Mouse (Mus musculus) frontal cortex, postnatal 14 days (tissue): ENCODE results near the gene Dpm3.

ENCODE experiments used
- DNase-seq, 2 experiments: peaks; one replicate each; pipeline ENCODE4 v3.0.0; 2022; ENCODE audit warnings: low spot score in 2 of 2

The Dpm3 gene

DNA sequence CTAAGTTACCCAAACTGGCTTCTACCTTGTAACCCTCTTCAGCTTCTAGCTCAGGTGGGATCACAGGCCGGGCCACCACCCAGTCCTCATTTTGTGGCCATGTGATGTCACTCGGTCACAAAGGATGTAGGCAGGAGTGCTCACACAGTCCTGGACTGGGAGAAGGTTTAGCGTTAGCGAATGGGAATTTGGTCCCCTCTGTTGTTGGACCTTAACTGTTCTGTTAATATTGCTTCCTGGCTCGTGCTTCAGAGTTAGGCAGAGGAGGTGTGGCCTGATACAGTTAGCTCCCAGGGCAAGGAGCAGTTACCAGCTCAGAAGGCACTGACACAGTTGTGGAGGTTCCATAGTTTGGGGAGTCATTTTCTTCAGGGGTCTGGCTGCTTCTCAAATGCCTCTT is 35.0 kb downstream of the Dpm3 start:
- DNase-seq = no peak

DNA sequence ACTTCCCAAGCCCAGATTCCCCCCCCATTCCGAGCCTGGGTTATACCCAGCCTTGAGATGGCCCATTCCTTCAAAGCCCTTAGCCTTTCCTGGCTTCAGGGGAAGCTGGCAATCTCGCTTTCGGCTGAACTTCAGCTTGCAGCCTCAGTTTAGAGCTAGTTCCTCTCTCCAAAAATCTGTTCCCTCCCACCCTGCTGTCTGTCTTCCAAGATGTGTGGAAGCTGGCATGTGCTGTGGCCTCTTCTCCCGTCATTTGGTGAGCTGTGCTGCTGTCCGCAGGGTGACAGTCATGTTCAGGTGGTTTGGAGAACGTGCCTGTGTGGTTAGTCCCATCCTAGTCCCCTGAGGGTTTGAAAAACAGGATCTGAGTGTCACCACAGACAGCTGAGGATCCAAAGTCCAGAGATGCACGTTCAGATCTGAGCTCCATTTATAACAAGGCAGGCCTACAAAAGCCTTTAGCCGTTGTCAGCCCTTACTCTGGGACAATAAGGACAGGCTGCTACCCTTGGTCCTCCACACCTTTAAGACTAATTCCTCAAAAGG is 36.6 kb downstream of the Dpm3 start:
- DNase-seq = no peak

DNA sequence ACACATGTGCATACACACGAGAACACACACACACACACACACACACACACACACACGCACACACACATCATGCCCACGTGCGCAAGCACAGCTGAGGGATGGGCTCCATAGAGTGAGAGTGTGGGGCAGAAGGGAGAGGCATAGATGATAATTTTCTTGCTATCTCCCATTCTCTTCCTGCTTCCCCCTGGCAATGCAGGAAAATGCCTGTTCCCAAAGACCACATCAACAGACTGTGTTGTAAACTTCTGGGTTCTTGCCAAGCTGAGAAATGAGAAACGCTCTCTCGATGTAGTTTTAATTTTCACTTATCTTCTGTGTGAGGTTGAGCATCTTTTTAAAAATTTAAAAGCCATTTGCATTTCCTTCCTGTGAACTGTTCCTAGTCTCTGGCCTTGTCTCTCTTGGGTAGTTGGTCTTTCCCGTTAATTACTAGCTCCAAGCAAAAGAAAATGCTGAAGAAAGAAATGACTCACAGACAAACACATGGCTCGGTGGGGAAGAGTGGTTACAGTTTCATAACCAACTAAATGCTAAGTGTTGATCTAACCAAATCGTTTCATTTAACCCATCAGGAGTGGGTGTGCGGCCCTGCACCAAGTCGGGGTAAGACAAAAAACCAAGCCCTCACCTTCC is 37.7 kb downstream of the Dpm3 start:
- DNase-seq = no peak

DNA sequence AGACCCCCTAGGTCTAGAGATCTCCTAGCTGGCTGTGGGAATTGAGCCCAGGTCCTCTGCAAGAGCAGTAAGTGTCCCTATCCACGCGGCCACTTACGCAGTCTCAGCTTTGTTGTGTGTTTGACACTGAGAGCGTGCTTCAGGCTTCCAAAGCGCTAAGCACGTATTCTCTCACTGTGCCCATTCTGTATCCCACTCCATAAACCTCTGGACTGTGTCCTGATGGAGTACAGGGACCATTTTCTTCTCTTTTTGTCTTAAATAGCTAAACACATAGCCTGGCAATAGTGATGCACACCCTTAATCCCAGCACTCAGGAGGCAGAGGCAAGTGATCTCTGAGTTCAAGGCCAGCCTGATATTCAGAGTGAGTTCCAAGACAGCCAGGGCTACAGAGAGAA is 39.8 kb downstream of the Dpm3 start:
- DNase-seq = no peak

DNA sequence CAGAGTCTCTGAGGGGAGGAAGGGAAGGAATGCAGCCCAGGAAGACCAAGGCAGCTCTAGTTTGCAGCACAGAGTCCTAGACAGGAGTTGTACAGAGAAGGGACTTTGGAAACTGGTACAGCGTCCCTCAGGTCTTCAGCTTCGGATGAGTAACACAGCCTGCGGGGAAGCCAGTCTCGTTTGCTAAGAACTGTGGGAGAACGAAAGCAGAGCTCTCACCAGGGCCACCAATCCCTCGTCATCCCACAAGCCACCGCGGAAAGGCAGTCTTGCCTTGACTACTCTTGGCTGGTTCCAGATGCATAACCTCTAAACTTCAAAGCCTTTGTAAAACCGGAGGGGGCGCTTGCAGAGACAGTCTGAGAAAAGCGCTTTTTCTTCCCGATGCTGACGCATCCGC is 40.3 kb downstream of the Dpm3 start:
- DNase-seq = peak in 1 of 2 experiments; percentile 17

DNA sequence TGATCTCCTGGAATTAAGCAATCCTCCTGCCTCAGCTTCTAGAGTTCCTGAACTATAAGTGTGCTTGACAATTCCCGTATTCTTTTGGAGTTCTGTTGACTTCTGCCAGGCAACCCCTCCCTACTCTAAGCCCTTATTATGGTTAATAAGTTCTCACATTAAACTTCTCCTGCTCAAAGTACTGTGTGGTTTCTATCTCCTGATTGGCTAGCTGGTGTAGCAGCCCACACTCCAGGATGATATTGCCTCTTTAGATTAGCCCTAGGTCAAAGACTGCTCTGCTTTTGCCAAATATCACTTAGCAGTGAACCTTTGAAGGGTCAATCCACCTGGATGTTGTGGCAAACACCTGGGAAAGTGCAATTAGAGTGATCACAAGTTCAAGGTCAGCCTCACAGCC is 40.9 kb downstream of the Dpm3 start:
- DNase-seq = no peak

DNA sequence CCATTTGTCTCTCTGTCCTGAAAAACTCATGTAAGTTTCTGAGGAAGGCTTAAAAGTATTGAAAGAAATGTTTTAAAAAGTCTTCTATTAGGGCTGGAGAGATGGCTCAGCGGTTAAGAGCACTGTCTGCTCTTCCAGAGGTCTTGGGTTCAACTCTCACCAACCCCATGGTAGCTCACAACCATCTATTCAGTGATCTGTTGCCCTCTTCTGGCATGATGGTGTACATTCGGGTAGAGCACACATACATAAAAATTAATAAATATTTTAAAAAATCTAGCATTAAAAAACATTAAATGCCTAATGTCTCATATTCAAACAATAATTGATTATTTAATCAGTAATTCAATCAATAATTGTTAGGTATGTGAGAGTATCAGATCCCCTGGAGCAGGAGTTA is 41.4 kb downstream of the Dpm3 start:
- DNase-seq = no peak

DNA sequence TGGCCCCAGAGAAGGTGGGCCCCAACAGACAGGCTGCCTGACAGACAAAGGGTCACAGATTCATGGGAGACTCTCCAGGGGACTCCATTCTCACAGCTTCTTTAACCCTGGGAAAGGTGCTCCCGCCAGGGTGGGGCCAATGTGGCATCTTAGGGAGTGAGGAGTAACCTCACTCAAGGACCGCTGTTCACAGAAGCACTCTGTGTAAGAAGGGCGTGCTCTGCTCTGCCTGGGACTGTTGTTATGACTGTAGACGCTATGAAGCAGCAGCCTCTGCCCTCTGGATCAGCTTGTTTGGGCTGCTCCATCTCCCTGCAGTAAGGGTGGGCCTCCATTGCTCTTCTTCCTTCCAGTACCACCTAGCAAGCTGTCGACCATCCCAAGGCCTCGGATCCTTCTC is 45.3 kb downstream of the Dpm3 start:
- no peak for DNase-seq

DNA sequence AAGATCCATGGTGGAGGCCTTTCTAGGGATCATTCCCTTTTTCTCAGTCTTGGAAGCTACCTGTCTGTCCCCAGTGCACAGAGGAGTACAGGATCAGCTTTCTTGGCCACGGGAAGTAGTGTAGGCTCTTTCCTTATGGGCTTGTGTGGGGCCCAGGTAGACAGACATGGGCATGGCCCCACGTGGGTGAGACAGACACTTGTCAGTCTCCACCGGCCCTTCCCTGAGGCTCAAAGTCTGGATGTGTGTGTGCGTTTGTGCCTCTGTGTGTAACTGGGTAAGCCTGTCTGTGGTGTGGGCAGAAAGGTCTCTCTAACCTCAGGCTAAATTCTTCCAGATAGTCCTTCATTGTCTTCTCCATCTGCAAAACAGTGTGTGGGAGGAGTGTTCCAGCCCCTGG is 45.9 kb downstream of the Dpm3 start:
- no peak for DNase-seq

DNA sequence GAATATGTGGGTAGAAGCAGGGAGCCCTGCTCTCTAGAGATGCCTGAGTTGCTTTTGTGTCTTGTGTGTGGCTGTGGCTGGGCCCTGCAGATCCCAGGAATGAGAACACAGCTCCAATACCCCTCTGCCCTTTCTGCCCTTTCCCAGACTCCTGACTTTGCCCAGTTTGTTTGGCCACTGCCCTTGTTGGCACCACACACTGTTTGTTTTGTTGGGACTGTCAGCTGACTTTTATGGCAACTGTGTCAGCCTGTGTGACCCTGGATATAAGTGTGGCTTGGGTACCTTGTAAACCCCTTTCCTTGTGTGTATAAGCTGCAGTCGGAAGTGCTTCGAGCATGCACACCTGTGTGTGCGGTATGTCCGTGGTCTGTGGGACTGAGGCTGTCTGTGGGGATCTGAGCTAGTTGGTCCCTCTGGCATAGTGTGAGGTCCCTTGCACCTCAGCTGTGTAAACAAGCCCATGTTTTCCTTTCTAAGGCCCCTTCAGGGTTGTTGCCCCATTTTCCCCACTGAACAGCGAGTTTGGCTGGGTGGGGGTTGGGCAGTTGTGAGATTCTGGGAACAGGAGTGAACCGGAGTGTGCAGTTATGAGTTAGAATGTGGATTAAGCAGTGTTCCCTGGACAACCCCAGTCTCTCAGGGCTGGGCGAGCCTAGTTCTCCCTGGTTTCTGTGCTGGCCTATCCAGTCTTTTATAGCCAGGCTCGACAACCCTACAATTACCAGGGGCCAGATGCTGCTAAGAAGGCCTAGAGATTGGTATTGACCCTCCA is 46.6 kb downstream of the Dpm3 start:
- DNase-seq = no peak

DNA sequence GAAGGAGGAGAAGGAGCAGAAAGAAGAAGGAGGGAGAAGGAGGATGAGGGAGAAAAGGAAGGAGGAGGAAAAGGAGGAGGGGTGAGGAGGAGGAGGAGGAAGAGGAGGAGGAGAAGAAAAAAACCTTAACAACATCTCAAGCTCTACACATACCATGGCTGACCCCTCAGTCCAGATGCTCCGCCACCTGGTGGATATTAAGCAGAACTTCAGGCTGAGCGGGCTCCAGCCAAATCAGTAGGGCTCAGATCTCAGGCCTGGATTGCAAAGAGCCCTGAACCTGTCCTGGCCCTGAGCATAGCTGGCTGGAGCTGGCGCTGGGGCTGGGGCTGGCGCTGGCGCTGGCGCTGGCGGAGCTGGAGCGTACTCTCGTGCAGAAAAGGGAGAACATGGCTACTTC is 48.9 kb downstream of the Dpm3 start:
- peak in 1 of 2 experiments; percentile 54 for DNase-seq

DNA sequence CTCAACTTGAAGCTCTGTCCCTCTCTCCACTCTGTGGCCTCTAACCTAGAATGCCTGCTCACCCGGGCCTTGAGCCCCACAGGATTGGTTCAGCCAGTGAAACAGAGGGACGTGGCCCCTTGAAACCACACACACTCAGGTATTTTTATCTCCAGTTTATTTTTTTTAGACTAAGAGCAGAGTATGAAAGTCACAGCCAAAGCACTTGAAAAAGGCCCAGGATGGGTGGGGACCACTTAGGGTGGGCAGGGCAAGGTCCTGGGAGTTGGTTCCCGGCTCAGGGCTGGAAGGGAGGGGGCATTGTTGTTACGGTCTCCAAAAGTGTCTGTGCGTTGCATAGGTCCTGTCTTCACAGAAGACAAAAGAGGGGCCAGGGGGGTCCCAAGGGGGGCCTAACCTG is 55.2 kb downstream of the Dpm3 start:
- DNase-seq = no peak

DNA sequence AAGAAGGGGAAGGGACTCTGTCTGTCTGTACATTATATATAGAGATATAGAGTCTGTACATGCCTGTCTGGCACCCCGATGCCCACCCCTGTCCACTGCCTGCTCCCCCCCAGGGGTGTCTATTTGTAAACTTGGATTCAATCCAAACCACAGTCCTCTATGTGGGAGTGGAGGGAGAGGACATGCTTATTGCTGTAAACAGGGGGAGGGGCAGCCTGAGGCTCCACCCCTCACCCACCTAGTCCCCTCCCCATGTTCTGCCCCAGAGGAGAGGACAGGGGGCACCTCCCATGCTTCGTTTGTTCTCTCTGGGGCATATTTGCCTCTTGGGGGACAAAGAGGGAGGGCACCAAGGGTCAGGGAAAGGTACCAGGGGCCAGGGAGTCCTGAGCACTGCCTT is 55.6 kb downstream of the Dpm3 start:
- DNase-seq = no peak

DNA sequence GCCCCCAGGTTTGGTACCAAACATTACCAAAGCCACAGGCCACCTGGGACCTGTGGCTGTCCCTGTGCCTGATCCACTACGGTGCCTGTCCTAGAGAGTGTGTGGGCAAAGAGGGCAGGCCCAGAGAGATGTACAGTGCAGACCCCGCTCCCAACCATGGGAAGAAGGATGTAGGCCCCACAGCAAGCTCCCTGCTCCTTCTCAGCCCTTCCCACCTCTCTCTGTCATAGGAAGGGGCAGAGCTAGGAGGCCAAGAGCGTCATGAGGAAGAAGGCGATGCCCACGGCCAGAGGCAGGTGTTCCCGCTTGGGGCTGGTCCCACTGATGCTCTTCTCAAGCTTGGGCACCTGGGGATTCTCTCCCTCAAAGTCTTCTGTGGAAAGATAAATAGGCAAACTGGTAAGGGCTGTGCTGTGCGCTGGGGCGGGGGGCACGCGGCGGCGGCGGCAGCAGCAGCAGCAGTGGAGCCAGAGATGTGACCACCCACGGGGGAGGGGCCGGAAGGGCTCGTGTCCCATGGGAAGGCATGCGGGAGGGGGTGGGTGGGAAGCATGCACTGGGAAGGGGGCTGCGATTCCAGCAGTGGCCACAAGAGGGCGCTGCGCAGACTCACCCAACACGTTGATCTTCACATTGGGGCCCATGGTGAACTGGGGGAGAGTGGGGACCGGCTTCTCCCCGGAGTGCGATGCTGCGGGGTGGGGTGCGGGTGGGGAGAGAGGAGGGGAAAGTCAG is 56.2 kb downstream of the Dpm3 start:
- DNase-seq = peak; percentile 46 to 73

DNA sequence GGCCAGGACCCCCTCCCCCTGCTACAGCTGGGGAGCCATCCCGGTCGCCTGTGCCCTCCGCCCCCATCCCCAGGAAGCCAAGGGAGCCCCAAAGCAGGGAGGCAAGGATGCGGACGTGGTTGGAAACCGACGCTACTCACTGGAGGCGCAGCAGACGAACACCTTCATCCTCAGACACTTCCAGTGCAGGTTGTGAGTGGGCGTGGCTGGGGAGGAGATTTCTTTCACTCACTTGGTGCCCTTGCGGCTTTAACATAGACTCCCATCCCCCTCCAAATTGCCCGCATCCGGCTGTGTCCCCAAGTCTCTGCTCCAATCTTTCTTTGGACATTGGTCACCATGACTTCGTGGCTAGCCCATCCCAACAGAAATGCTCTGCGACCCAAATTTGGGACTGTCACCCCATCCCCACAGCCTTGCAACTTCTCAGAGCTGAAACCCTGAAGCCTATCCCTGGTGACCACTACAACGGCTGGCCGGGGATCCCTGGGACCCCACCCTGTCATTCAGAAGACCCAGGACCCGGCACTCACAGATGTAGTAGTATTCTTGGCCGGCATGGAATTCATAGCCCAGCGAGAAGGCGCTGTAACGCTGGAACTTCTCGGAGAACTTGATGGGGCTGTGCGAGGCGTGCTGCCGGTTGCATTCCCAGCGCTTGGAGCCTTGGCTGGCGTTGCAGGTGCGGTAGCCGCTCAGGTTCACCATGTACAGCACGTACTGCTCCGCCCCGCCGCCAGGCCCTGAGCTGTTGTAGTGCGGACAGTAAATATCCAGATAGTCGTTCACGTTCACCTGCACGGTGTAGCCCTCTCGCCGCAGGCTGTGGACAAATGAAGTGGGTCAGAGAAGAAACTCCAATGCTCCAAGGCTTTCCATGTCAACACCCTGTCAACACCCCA is 57.0 kb downstream of the Dpm3 start:
- no peak for DNase-seq
